In genomic region chr5:122528591-122528990, GRCm38 (mm10) we compare ENCODE assay signal across 10 mouse cellular contexts. TPM values are rescaled to one million over a fixed set of nuclear protein-coding genes. Genes with fewer than 3 reads are reported as not detected.
DNase-seq lines count a peak whose midpoint lies in the region; ATAC-seq and TF ChIP-seq lines count a peak whose summit lies in the region.
"Had no signal": no experiment of that assay in that cellular context is flagged by ENCODE, and none has a peak within 500 bp of the region (broad histone marks: within the 10 kb centered on the region; RNA-seq: fewer than 3 reads in every experiment).

No protein-coding gene starts in this region.

- 77% methylated on average over 3 of the region's 3 CpGs for WGBS in hindbrain, postnatal 0 days
- 72% methylated on average over 3 of the region's 3 CpGs for WGBS in hindbrain, embryonic 16.5 days
- 66% methylated on average over 3 of the region's 3 CpGs for WGBS in lung, postnatal 0 days
- WGBS in intestine, embryonic 15.5 days: 65% methylated on average over 3 of the region's 3 CpGs
- 63% methylated on average over 3 of the region's 3 CpGs for WGBS in stomach, embryonic 16.5 days

- no peak overlapping the region for H3K9ac ChIP-seq in hindbrain, postnatal 0 days (replicated peaks; ENCODE audit: low read length)
- no peak overlapping the region for H3K9ac ChIP-seq in hindbrain, embryonic 16.5 days (ENCODE audit: low read depth, low read length)
- no peak overlapping the region for H3K9ac ChIP-seq in lung, postnatal 0 days (replicated peaks; ENCODE audit: low read depth)
- H3K9ac ChIP-seq in intestine, embryonic 15.5 days: no peak overlapping the region
- H3K9ac ChIP-seq in stomach, embryonic 16.5 days (ENCODE audit: low read length): no peak overlapping the region

- TF ChIP-seq CTCF in hindbrain, postnatal 0 days (IDR thresholded peaks at IDR 0.05; ENCODE audit: low read depth): no peak
- no peak for TF ChIP-seq CTCF in lung, postnatal 0 days (IDR thresholded peaks at IDR 0.05)

- no peak overlapping the region for H3K4me2 ChIP-seq in hindbrain, postnatal 0 days (ENCODE audit: low read depth, low read length)
- no peak overlapping the region for H3K4me2 ChIP-seq in hindbrain, embryonic 16.5 days (ENCODE audit: low read length)
- H3K4me2 ChIP-seq in lung, postnatal 0 days (replicated peaks; ENCODE audit: low read depth, low read length): no peak overlapping the region
- no peak overlapping the region for H3K4me2 ChIP-seq in intestine, embryonic 15.5 days (replicated peaks)
- H3K4me2 ChIP-seq in stomach, embryonic 16.5 days (ENCODE audit: low read depth, low read length): no peak overlapping the region

- no peak overlapping the region for H3K4me3 ChIP-seq in hindbrain, postnatal 0 days (ENCODE audit: low read length)
- no peak overlapping the region for H3K4me3 ChIP-seq in hindbrain, embryonic 16.5 days (ENCODE audit: low read length)
- H3K4me3 ChIP-seq in lung, postnatal 0 days (ENCODE audit: low read depth, low read length): no peak overlapping the region
- H3K4me3 ChIP-seq in intestine, embryonic 15.5 days (replicated peaks): no peak overlapping the region
- no peak overlapping the region for H3K4me3 ChIP-seq in stomach, embryonic 16.5 days (replicated peaks; ENCODE audit: low read length)
- H3K4me3 ChIP-seq: megakaryocyte, embryonic 14.5 days had no signal

- DNase-seq in hindbrain, postnatal 0 days (ENCODE audit: low spot score): no peak
- no peak for DNase-seq in lung, postnatal 0 days (ENCODE audit: low spot score)
- no peak for DNase-seq in lung, adult 18-20 months
- DNase-seq: cerebellum, adult 8-10 months; retina, postnatal 1 day had no signal

- H3K4me1 ChIP-seq in hindbrain, postnatal 0 days (ENCODE audit: insufficient read depth, low read length): peaks cover 17% of the 10 kb centered on the region
- peaks cover 8% of the 10 kb centered on the region for H3K4me1 ChIP-seq in hindbrain, embryonic 16.5 days (ENCODE audit: control insufficient read depth, insufficient read depth, low read depth, low read length)
- H3K4me1 ChIP-seq in lung, postnatal 0 days (ENCODE audit: insufficient read depth, low read depth, low read length): peaks cover 20% of the 10 kb centered on the region
- H3K4me1 ChIP-seq in intestine, embryonic 15.5 days (replicated peaks): peaks cover 60% of the 10 kb centered on the region
- peaks cover 59% of the 10 kb centered on the region for H3K4me1 ChIP-seq in stomach, embryonic 16.5 days (ENCODE audit: control insufficient read depth, insufficient read depth, low read length)
- H3K4me1 ChIP-seq: megakaryocyte, embryonic 14.5 days had no signal

- peak overlapping the region; percentile 43; the same call in 1 of the 2 replicates for H3K27ac ChIP-seq in hindbrain, postnatal 0 days
- no peak overlapping the region for H3K27ac ChIP-seq in hindbrain, embryonic 16.5 days (ENCODE audit: low read depth, low read length)
- peak overlapping the region; percentile 26; the same call in 1 of the 2 replicates for H3K27ac ChIP-seq in lung, postnatal 0 days (ENCODE audit: low read length)
- H3K27ac ChIP-seq in intestine, embryonic 15.5 days: peak overlapping the region; percentile 59
- H3K27ac ChIP-seq in stomach, embryonic 16.5 days (ENCODE audit: low read length): peak overlapping the region; percentile 62; the same call in 1 of the 2 replicates

- ATAC-seq in hindbrain, postnatal 0 days: no peak
- no peak for ATAC-seq in hindbrain, embryonic 16.5 days
- ATAC-seq in lung, postnatal 0 days: no peak
- no peak for ATAC-seq in intestine, embryonic 15.5 days
- ATAC-seq in stomach, embryonic 16.5 days (ENCODE audit: insufficient read depth, low FRiP score): no peak
- ATAC-seq in frontal cortex, adult (ENCODE audit: low TSS enrichment): no peak

- H3K9me3 ChIP-seq in hindbrain, postnatal 0 days (ENCODE audit: low read length): no peaks in the 10 kb centered on the region
- no peaks in the 10 kb centered on the region for H3K9me3 ChIP-seq in hindbrain, embryonic 16.5 days (ENCODE audit: control insufficient read depth, low read length)
- H3K9me3 ChIP-seq in lung, postnatal 0 days (ENCODE audit: low read length): no peaks in the 10 kb centered on the region
- H3K9me3 ChIP-seq in intestine, embryonic 15.5 days: no peaks in the 10 kb centered on the region
- H3K9me3 ChIP-seq in stomach, embryonic 16.5 days (replicated peaks; ENCODE audit: control insufficient read depth, low read length): no peaks in the 10 kb centered on the region

- no peaks in the 10 kb centered on the region for H3K27me3 ChIP-seq in hindbrain, postnatal 0 days (ENCODE audit: insufficient read depth, low read length)
- no peaks in the 10 kb centered on the region for H3K27me3 ChIP-seq in hindbrain, embryonic 16.5 days (replicated peaks; ENCODE audit: control insufficient read depth, insufficient read depth, low read length)
- no peaks in the 10 kb centered on the region for H3K27me3 ChIP-seq in lung, postnatal 0 days (replicated peaks; ENCODE audit: insufficient read depth, low read length)
- no peaks in the 10 kb centered on the region for H3K27me3 ChIP-seq in intestine, embryonic 15.5 days (replicated peaks)
- H3K27me3 ChIP-seq in stomach, embryonic 16.5 days (ENCODE audit: control insufficient read depth, insufficient read depth, low read length): no peaks in the 10 kb centered on the region

- no peak for TF ChIP-seq EP300 in lung, postnatal 0 days (IDR thresholded peaks at IDR 0.05)

- H3K36me3 ChIP-seq in hindbrain, postnatal 0 days (ENCODE audit: insufficient read depth, low read length): no peaks in the 10 kb centered on the region
- no peaks in the 10 kb centered on the region for H3K36me3 ChIP-seq in hindbrain, embryonic 16.5 days (ENCODE audit: control insufficient read depth, insufficient read depth, low read length)
- no peaks in the 10 kb centered on the region for H3K36me3 ChIP-seq in lung, postnatal 0 days (ENCODE audit: insufficient read depth, low read length)
- no peaks in the 10 kb centered on the region for H3K36me3 ChIP-seq in intestine, embryonic 15.5 days
- no peaks in the 10 kb centered on the region for H3K36me3 ChIP-seq in stomach, embryonic 16.5 days (ENCODE audit: control insufficient read depth, insufficient read depth, low read length)

RNA-seq across cellular contexts. Expression of gene Atp2a2, which starts 26.6 kb away (rescaled TPM):
- total RNA-seq in hindbrain, postnatal 0 days (2014; rRNA removed): 200 and 204 TPM in 2 replicates
- polyA plus RNA-seq in hindbrain, postnatal 0 days (2015; fragmentation: Nextera tagmentation; extraction: Ambion mirVana): 46.2 and 47.4 TPM in 2 replicates
- polyA plus RNA-seq in hindbrain, embryonic 16.5 days (2015; fragmentation: Nextera tagmentation; extraction: Ambion mirVana): 47.2 and 50.2 TPM in 2 replicates
- polyA plus RNA-seq in lung, postnatal 0 days (2015; fragmentation: Nextera tagmentation; extraction: Ambion mirVana): 27.4 and 32.4 TPM in 2 replicates
- polyA plus RNA-seq in intestine, embryonic 15.5 days (2015; fragmentation: Nextera tagmentation; extraction: Ambion mirVana): 33.8 and 36.1 TPM in 2 replicates
- polyA plus RNA-seq in stomach, embryonic 16.5 days (2015; fragmentation: Nextera tagmentation; extraction: Ambion mirVana): 25.5 and 27.3 TPM in 2 replicates
